Mouse (Mus musculus): Measurements from ENCODE around the gene Zfp976.
"Not testable (repeated sequence)": the region's sequence is repeated elsewhere in the genome, so short reads cannot be mapped to it uniquely, and the experiment has no call there.

The Zfp976 gene

DNA sequence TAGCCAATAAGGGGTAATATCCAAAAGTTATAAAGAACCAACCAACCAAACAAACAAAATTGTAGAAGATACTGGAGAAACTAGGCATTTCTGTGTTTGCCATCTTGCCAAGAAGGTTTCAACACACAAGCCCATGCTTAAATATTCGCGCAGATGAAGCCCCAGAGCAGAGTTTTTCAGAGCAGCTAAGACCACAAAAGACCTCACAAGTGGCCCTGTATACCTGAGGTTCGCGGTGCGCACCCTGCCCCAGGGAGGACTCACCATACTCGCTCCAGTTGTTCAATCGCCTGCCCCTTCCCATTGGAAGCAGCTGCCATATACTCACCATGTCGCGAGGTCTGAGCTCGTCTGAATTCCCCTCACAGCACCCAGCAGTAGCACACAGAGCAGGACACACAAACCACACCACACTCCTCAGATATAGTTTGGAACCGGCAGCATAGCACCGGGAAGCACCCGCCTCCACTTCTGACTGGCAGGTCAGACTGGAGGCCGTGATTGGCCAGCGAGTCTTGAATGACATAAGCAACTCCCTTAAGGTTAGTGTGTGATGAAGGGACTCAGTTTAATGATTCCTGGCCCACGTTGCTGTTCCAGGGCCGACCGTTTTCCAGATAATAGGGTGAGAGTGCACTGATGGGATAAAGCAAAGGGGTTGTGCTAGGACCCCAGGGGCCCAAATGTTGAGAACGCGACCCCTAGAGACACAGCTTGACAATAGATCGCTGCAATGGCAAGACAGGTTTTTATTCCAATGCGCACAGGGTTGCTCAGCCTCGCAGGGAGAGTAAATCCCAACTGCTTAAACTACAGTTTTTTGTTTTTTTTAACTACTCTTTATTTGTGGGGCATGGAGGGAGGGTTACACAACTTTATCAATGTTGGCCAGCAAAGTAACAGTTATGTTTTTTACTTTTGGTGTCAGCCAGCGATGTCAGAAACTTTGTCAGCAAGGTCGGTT is at the start of gene Zfp976:
Zfp976 (minus strand) TSS at position 437 of the 964 bp plus-strand sequence.
- DNase-seq (ENCODE audit: low spot score): peak; percentile 85

GRCm38 (mm10) chr7:42680081-42680480 is 37.7 kb upstream of the Zfp976 start:
- not testable (repeated sequence) for DNase-seq (ENCODE audit: low spot score)

DNA sequence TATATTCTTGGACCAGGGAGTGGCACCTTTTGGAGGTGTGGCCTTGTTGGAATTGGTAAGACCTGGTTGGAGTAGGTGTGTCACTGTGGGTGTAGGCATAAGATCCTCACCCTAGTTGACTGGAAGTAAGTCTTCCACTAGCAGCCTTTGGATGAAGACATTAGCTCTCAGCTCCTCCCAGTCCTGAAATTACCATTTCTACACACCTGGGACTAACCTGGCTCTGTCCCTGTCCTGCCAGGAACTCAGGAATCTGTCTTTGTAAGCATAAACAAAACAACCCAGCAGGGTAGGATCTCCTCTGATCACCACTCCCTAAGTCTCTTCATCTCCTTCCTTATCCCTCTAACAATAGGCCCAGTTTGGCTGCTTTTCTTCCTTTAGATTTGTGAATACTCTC is 37.3 kb upstream of the Zfp976 start:
- DNase-seq (ENCODE audit: low spot score): not testable (repeated sequence)

DNA sequence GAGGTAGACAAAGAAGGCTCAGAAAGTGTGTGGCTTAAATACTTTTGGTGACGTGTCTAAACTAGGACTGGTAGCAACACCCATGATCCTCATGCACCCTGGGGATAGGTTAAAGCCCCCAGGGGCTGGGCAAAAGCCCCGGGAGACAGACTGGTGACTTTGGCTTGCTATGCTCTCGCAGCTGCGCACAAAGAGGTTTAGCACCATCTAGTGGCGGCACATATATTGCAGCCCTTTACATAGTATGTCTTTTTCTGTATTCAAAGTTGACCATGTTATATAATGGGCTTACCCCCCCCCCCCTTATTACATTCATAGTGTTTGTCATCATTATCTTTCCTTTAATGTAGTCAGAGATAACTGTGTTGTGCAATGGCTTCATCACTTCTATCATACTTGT is 17.8 kb upstream of the Zfp976 start:
- DNase-seq (ENCODE audit: low spot score): not testable (repeated sequence)

DNA sequence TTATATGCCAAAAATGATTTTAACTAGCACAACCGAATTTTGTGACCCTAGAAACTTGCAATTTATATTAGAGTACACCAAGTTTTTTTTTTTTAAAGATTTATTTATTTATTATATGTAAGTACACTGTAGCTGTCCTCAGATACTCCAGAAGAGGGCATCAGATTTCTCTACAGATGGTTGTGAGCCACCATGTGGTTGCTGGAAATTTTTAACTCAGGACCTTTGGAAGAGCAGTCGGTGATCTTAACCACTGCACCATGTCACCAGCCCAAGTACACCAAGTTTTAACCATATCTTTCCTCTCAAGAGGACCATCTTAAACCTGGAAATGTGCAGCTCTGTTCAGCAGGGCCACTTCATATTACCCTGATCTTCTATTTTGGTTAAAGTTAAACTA is 12.8 kb upstream of the Zfp976 start:
- DNase-seq (ENCODE audit: low spot score): not testable (repeated sequence)

DNA sequence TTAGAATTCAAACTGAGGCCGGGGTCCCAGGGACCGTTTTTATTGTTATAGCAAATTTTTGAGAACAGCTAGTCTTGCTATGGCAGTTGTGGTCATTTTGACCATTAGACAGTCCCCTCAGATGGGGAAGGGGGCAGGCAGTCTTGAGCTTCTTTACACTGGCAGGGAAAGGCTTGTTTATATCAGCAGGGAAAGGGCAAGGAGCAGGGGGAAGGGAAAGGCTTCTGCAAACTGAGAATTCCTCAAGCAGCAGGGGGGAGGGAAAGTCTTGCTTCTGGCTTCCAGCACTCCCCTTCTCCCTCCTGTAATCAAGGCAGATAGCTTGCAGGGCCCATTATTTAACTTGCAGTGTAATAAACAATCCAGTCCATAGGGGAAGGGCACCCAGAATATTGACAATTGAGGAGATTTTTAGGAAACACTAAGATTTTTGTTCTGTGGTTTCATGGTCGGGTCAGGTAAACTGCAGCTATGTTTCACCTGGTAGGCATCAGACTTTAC is 782 bp upstream of the Zfp976 start:
- DNase-seq (ENCODE audit: low spot score): peak; percentile 31

GRCm38 (mm10) chr7:42631031-42631430 is 11.4 kb downstream of the Zfp976 start:
- not testable (repeated sequence) for DNase-seq (ENCODE audit: low spot score)

DNA sequence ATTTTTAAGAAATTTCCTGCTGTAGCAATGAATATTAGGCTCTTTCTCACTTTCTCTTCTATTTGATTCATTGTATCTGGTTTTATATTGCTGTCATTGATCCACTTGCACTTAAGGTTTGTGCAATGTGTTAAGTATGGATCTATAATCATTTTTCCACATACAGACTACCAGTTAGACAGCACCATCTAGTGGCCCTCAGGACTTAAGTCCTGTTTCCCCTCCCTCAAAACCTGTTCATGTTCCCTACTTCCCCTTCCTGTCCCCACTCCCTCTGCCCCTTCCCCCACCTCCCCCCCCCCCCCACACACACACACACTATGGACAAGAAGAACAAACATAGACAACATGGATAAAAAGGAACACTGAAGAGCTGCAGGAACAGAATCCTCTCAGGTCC is 46.7 kb downstream of the Zfp976 start:
- DNase-seq (ENCODE audit: low spot score): not testable (repeated sequence)

- peak; percentile 4 for DNase-seq (ENCODE audit: low spot score)
These were observed 50.0 kb downstream of the Zfp976 start, which contains the start of gene Zfp977 for GRCm38 (mm10) chr7:42592413-42592812. TSS of gene Zfp977 (minus strand) at chr7:42592547.

DNA sequence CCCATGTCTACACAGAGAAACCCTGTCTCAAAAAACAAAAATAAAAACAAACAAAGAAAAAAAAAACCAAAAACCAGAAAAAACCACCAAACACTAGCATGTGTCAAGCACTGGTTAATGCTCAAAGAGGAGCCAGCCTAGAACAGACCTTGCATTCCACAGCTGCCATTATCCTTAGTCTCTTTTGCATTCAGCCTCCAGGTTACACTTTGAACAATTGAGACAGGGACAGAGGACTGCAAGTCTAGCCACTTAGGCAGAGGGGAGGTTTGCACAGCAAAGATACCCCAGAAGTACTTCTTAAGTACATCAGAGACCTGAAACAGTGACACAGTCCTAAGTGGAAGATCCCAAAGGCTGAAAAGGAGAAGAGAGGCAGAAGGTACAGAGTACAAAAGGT is 51.1 kb downstream of the Zfp976 start:
- DNase-seq (ENCODE audit: low spot score): not testable (repeated sequence)

- DNase-seq (ENCODE audit: low spot score): no peak
These were observed 63.9 kb downstream of the Zfp976 start, which contains the start of gene Gm21028 for GRCm38 (mm10) chr7:42578488-42578887. TSS of gene Gm21028 (minus strand) at chr7:42578588.

Data from yolk sac, embryonic 10.5 days (tissue).